Mouse (Mus musculus): ENCODE results near the gene Ubxn11.

The Ubxn11 gene

GRCm38 (mm10) chr4:134118126-134118800, 15.9 kb downstream of the Ubxn11 start:
- no peak for DNase-seq (ENCODE audit: low read depth, low spot score)

- DNase-seq (ENCODE audit: low read depth, low spot score): no peak
Observed at GRCm38 (mm10) chr4:134119042-134119441, 16.7 kb downstream of the Ubxn11 start.

DNA sequence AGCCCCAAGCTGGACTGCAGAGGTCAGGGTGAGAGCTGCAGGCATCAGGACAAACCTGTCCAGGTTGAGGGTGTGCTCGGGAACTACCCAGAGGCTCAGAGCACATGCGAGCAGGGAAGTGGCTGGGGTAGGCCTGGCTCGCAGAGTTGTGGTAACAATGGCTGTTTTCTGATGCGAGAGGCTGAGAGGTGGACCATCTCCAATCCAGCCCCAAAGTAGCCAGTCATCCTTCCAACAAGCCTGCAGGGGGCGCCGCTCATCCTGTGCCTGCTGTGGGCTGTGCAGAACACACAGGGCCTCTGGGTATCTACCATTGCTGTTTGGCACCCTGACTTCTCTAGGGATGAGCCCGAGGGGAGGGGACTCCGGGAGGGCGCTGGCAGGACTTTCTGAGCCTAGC, 17.3 kb downstream of the Ubxn11 start:
- DNase-seq (ENCODE audit: low read depth, low spot score): no peak

- DNase-seq (ENCODE audit: low read depth, low spot score): no peak
Observed at GRCm38 (mm10) chr4:134120192-134120805, 17.9 kb downstream of the Ubxn11 start.

- no peak for DNase-seq (ENCODE audit: low read depth, low spot score)
Observed at GRCm38 (mm10) chr4:134120916-134121315, 18.5 kb downstream of the Ubxn11 start.

- no peak for DNase-seq (ENCODE audit: low read depth, low spot score)
Observed at GRCm38 (mm10) chr4:134121571-134121970, 19.2 kb downstream of the Ubxn11 start.

DNA sequence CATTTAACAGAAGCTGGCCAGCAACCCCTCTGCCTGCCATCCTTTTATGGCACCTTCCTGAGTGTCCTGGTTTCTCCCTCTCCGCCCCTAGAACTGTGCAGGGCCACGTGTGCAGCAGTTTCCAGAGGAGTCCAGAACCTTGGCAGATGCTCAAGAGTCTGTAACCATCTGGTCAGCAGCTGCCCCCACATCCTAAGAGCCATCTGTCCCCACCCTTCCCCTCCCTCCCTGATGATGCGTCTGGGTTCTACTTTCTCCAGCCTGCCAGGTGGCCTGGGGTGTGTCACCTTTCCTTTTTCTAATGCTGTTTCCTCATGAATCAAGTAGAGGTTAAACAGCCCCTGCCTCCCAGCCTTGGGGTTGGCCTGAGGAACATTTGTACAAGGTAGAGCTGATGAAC, 19.9 kb downstream of the Ubxn11 start:
- DNase-seq (ENCODE audit: low read depth, low spot score): no peak

- no peak for DNase-seq (ENCODE audit: low read depth, low spot score)
Observed at GRCm38 (mm10) chr4:134123147-134123546, 20.8 kb downstream of the Ubxn11 start.

DNA sequence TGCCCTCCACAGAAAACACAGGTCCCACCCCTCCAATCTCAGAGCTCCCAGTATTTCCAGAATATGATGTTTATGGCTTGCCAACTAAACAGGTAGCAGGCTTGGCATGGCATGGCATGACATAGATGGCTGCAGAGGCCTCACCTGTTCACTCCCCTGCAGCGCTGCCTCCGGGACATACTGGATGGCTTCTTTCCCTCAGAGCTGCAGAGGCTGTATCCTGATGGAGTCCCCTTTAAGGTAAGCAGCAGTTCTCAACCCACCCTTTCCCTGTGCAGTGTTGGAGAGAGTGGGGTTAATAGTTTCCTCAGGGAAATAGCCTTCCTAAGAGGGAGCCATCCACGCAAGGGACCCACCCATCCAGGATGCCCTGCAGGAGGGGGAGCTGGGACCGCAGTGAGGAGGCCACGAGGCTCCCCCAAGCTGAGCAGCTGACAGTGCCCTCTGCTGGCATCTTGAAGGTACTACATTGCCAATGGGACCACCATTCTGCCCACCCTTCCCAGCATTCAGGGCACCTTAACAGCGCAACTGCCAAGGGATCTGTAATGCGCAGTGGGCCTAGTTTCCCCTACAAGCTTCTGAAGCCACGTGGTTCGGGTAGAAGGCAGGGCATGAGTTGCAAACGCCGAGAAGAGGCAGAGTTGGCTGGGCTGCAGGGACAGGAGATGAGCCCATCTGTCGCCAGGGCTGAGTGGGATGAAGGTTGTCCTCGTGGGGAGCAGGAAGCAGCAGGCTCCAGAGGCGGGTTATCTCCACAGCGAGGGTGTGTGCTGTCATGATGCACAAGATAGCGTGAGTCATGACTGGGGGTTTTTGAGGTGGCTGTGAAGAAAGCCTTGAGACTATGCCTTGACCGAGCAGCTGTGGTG, 21.5 kb downstream of the Ubxn11 start:
- peak; percentile 75 for DNase-seq (ENCODE audit: low read depth, low spot score)

DNA sequence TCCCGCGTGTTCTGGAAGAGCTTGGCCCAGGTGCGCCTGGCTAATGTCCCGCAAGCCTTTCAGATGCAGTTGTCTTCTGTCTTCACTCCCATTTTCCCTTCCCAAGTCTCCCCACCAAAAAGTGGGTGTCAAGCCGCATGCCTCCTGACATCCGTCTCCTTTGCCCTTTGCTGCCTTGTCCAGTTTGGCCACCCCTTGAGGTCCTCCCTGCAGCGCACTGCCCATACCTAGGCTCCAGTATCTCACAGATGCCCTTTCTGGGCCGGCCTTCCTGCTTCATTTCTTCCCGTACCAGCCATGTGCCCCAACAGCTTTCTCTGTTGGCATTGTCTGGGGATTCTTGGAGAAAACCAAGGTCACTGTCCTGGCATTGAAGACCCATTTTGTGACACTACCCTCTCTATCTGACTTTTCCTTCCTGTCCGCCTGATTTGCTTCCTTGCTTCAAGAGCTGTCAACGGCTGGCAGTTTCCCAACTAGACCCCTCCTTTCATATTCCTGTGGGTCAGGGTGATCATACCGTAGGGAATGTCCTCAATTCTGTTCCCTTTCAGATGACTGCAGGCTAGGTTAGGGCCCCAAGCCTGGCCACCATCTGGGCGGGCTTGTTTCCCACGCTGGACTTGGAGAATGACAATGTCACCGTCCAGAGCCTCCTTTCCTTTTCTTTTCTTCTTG, 23.2 kb downstream of the Ubxn11 start:
- DNase-seq (ENCODE audit: low read depth, low spot score): no peak

GRCm38 (mm10) chr4:134126300-134127120, 24.1 kb downstream of the Ubxn11 start:
- no peak for DNase-seq (ENCODE audit: low read depth, low spot score)

- DNase-seq (ENCODE audit: low read depth, low spot score): no peak
Observed at GRCm38 (mm10) chr4:134127121-134127455, 24.7 kb downstream of the Ubxn11 start.

GRCm38 (mm10) chr4:134127793-134128192, 25.4 kb downstream of the Ubxn11 start:
- no peak for DNase-seq (ENCODE audit: low read depth, low spot score)

- peak; percentile 91 for DNase-seq (ENCODE audit: low read depth, low spot score)
Observed at GRCm38 (mm10) chr4:134128221-134128982, 26.0 kb downstream of the Ubxn11 start, which contains the start of gene Sh3bgrl3. Gene Sh3bgrl3 (minus strand): TSS chr4:134128789.

DNA sequence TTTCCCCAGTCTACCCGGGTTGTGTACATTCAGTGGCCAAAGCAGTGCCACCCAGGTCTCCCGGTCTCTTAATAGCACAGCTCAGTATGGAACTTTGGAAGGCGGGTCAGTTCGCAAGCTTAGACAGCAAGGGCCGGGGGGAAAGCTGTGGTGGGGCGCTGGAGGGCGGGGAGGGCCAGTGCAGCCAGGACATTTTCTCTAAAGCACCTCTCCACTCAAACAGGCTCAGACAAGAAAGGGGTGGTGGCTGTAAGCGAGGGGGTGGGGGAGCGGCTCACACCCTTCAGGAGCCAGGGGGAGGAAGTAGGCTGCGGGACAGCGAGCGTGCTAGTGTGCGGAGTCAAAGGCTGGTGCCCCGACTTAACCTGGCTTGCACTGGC, 26.6 kb downstream of the Ubxn11 start:
- no peak for DNase-seq (ENCODE audit: low read depth, low spot score)

DNA sequence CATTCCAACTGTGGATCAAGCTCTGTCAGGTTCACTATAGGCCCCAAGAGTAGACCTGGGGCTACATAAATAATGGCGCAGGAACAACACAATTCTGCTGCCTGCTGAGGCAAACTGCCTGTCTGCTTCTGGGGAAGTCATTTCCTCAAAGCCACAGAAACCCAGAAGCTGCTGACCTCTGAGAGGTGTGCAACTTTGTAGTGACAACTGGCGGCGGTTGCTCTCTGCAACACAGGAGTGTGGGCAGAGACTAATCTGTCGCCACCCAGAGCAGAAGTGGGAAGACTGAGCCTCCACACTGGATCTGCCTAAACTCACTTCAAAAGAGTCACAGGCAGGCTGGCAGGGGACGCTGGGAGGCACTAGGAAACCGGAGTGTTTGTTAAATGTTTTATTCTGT, 27.1 kb downstream of the Ubxn11 start:
- DNase-seq (ENCODE audit: low read depth, low spot score): no peak

GRCm38 (mm10) chr4:134132117-134132516, 29.7 kb downstream of the Ubxn11 start:
- no peak for DNase-seq (ENCODE audit: low read depth, low spot score)

GRCm38 (mm10) chr4:134132519-134133095, 30.2 kb downstream of the Ubxn11 start:
- no peak for DNase-seq (ENCODE audit: low read depth, low spot score)

GRCm38 (mm10) chr4:134136280-134136926, 34.0 kb downstream of the Ubxn11 start:
- DNase-seq (ENCODE audit: low read depth, low spot score): no peak

DNA sequence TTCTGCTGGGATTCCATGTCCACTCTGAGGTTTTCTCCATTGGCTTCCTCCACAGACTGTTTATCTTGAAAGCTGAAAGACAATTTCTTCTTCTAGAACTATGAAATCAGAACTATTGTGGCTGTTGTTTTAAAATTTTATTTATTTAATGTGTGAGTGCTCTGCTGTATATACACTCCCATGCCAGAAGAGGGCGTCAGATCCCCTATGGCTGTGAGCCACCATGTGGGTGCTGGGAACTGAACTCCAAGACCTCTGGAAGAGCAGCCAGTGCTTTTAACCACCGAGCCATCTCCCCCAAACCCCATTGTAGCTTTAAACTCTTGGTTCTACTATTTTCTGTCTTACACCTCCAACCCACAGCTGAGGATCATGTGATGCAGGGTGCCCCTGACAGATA, 36.5 kb downstream of the Ubxn11 start:
- no peak for DNase-seq (ENCODE audit: low read depth, low spot score)
